Mouse (Mus musculus) ES-Bruce4 (cell line): ENCODE data around the gene Cdc14a.

Experiments used
- CTCF ChIP-seq: IDR thresholded peaks from one replicate; pipeline ENCODE4 v1.8.1; 2011; ENCODE audit warnings: low read depth, low read length
- EP300 ChIP-seq: IDR thresholded peaks from 2 replicates; pipeline ENCODE4 v1.6.1; 2011; ENCODE audit warnings: low read depth, low read length; ENCODE audit not compliant: insufficient read depth
- POLR2A ChIP-seq: IDR thresholded peaks from one replicate; pipeline ENCODE4 v1.8.1; 2011; ENCODE audit warnings: low read length; ENCODE audit not compliant: insufficient read depth

- TF ChIP-seq POLR2A (no peak), CTCF (no peak), EP300 (no peak)
These were observed 98.3 kb downstream of the Cdc14a start for GRCm38 (mm10) chr3:116325501-116325900.
